Mouse (Mus musculus): ENCODE results near the gene Gm21992. TPM values are rescaled to one million over a fixed set of nuclear protein-coding genes. Genes with fewer than 3 reads are reported as not detected.

Gene Gm21992
- 3.8 and 4.1 TPM in 2 replicates for polyA plus RNA-seq (2012; ENCODE audit: low replicate concordance)

DNA sequence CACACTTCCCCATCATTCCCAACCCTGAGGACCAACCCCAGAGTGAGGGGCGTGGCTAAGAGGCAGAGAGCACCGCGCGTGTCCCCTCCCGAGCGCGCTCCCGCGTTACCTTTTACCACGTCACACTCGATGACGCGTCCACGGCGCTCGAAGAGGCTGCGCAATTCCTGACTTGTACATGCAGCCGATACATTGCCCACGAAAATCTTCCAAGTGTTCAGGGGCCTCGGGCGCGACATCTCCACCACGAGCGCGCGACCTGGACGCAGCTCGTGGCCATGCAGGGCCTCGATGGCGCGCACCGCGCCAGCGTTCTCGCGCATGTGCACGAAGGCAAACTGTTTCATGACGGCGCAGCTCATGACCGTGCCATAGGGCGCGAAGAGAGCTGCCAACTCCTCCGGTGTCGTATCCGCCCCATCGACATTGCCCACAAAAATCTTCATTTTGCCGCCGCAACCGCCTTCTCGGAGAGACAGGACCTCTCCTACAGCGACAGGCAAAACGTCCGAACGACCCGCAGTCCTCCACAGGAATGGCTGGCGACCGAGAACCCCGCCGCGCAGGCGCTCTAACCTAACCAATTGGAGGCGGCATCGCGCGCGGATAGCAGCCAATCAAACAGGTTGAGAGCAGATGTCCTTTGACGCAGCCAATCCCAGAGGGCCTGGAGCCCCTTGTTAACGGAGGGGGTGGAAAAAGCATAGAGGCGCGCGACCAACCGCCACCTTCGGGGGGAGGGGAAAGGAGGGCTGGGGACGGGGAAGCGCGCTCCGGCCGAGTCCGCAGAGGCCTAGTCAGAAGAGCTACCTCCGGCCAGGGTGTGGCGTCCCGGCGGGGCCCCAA lies at the start of gene Gm21992, which contains the start of gene Rbm14:
Gene Gm21992 (minus strand): TSS at position 550 of the 846 bp plus-strand sequence.
Gene Rbm14 (minus strand): TSS at position 572 of the 846 bp plus-strand sequence.

DNA sequence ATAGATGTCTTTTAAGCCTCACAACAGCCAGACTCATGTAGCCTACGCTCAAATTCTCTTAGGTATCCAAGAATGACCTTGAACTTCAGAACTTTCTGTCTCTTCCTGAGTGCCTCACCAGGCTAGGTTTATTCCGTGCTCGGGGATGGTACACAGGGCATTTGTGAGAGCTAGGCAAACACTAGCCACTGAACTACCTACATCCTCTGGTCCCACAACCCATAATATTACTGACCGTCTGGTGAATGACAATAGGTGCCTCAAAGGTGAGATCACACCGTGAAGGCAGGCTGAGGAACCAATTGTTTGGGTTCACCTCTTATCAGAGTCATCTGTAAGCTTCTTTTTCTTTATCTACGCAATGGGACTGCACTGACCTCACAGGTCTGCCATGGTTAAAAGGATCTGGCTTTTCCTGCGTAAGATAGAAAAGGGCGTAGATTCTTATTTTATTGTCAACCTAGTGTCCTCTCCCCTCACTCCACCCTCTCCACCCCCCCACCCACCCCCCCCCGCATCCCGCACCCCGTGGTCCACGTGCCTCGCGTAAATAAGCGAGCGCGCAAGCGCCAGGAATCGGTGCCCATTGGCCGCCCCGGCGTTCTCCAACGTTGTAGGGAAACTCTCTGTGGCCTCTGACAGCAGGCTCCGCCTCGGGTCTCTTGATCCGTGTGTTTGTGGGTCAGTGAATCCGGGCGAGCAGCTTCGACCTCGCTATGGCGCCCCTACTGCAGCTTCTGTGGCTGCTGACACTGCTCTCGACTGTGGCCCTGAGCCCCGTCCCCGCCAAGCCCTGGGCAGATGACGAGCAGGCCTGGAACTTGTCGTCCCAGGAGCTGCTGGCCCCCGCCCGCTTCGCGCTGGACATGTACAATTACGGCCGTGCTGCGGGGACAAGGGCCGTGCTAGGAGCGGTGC lies 43.4 kb upstream of the Gm21992 start, which contains the start of gene Ctsf:
Gene Ctsf (plus strand): TSS at position 579 of the 918 bp plus-strand sequence.

DNA sequence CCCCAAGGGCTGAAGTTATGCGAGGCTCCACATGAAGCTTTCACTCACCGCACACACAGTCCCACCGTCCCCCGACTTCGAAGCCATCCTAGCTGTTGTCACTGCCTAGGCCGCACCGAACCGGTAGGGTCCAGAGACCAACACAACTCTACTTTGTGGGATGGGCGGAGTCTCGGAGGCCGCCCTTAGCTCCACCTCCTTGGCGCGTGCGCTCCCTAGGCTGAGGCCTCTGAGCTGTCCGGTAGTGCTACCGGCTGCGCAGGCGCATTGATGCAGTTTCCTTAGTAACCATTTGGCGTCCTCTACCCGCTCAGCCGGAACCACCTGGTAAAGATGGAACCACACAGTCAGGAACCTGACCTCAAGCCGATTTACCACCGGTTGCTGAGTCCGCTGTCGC lies 27.7 kb upstream of the Gm21992 start, which contains the start of the genes Ccs and Ccdc87:
Gene Ccs (minus strand): TSS at position 184 of the 400 bp plus-strand sequence.
Gene Ccdc87 (plus strand): TSS at position 218 of the 400 bp plus-strand sequence.

DNA sequence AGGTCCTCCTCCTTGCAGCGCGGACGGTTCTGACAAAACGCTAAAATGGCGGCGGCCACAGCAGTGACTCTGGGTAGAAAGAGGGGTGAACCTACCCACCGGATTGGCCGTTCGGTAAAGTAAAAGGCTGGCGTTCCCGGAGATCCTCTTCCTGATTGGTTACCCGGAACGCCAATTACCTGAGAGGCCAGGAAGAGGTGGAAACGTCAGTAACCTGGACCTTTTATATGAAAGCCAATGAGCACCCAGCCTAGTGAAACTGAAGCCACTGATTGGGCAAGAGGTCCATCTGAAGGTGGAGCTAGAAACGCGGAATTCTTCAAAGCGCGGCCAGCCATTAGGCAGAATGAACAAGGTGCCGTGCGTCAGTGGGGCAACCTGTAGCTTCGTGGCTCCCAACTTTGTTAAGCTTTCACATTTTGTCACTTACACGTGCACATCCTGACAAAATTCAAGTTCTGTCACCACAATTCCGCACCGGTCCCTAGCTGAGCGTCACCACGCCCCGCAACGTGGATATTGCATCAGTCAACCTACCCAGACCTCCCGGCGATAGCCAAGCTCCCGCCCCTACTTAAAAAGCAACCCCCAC lies 17.5 kb downstream of the Gm21992 start, which contains the start of gene Rbm4:
Gene Rbm4 (minus strand): TSS at position 71 of the 592 bp plus-strand sequence.

DNA sequence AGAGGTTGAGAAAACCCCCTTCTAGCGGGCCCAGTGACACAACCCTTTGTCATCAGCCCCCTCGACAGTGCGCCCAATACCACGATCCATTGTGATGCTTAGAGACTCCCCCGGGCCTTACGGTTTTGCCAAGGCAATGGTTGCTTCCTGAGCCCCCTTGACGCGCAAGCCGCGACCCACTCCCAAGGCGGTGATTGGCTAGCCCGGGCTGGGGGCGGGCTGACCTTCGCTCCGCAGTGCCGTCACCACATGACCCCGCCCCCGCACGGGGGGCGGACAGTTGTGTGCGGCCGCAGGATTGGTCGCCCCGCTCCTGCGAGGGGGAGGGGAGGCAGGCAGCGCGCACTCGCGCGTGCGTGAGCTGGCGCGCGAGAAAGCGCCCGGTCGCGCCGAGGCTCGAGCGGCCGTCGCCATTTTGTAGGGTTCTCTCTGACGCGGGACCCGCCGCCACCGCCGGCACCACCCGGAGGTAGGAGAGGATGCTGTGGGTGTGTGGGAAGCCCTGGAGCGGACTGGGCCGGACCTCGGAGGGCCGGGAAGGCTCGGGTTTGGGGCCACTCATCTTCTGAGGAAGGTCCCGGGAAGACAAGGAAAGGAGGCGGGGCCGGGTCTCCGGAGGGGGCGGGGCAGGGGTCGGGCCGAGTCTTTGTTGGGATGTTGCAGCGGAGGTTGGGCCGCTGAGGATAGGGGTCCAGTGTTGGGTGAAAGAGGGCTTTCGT lies 55.1 kb downstream of the Gm21992 start, which contains the start of gene Rbm4b:
Gene Rbm4b (plus strand): TSS at position 305 of the 719 bp plus-strand sequence.

DNA sequence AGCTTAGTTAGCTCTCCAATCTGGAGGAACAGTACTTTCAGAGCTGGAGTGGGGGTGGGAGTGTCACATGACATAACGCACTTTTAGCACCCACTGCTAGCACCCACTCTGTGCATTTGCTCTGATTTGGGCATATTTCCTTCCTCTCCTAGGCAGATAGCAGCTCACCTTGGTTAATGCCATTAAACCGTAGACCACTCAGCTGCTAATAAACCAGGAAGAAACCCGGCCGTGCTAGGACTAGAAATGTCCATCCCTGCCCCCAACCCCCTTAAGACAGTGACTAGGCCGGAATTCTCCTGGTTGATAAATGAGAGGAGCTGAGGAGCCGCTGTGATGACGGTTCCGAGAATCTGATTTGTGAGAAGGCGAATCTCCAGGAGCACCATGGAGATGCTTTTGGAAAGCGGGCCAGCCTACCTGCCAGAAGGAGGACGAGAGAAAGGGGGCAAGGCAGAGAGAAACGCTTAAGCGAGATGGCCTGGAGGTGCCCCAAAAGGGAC lies 100.3 kb downstream of the Gm21992 start, which contains the start of gene Sptbn2:
Gene Sptbn2 (plus strand): TSS at position 70 of the 503 bp plus-strand sequence.

DNA sequence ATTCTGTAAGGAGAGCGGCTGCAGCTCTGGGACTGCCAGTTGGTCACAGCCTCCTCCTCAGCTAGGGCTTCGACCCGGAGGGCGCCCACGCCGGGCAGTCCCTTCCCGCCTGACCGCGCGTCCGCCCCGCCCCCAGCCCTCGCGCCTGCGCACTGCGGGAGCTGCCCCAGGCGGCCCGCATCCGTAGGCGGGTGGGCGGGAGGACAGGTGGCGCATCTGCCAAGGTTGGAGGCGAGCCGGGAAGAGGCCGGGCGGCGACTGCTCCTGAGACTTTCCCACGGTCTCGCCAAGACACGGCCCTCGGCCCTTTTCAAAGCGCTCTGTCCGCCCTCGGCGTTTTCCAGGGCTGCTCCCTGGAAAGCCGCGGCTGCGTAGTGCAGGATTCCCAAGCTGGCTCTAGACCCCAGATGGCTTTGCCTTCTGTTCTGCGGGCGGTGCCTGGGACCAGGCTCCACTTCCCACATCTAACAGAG lies 113.2 kb downstream of the Gm21992 start, which contains the start of gene Gm960:
Gene Gm960 (minus strand): TSS at position 464 of the 473 bp plus-strand sequence.

Other genes starting within 250 kb of the Gm21992 start
- 0.86 and 0.90 TPM in 2 replicates for gene Lrfn4, start 195.9 kb downstream of the Gm21992 start, polyA plus RNA-seq (2012; ENCODE audit: low replicate concordance)
- gene Rce1, start 186.0 kb downstream of the Gm21992 start, polyA plus RNA-seq (2012; ENCODE audit: low replicate concordance), result 15.3 and 49.3 TPM in 2 replicates
- gene Gm960, start 112.9 kb downstream of the Gm21992 start, polyA plus RNA-seq (2012; ENCODE audit: low replicate concordance), result not detected in 2 replicates
- 0.14 and 0.16 TPM in 2 replicates for gene Sptbn2, start 100.4 kb downstream of the Gm21992 start, polyA plus RNA-seq (2012; ENCODE audit: low replicate concordance)
- 8.5 and 11.5 TPM in 2 replicates for gene Rbm4b, start 55.1 kb downstream of the Gm21992 start, polyA plus RNA-seq (2012; ENCODE audit: low replicate concordance)
- gene Rbm4, start 17.7 kb downstream of the Gm21992 start, polyA plus RNA-seq (2012; ENCODE audit: low replicate concordance), result 6.9 and 16.0 TPM in 2 replicates
- gene Rbm14, start within 50 bp of the Gm21992 start, polyA plus RNA-seq (2012; ENCODE audit: low replicate concordance), result 20.9 and 36.1 TPM in 2 replicates
- 12.7 and 51.8 TPM in 2 replicates for gene Ccs, start 27.7 kb upstream of the Gm21992 start, polyA plus RNA-seq (2012; ENCODE audit: low replicate concordance)
- not detected in 2 replicates for gene Ccdc87, start 27.8 kb upstream of the Gm21992 start, polyA plus RNA-seq (2012; ENCODE audit: low replicate concordance)
- 11.0 and 13.2 TPM in 2 replicates for gene Ctsf, start 43.5 kb upstream of the Gm21992 start, polyA plus RNA-seq (2012; ENCODE audit: low replicate concordance)
- 0.22 and 0.38 TPM in 2 replicates for gene Actn3, start 66.3 kb upstream of the Gm21992 start, polyA plus RNA-seq (2012; ENCODE audit: low replicate concordance)
- gene Zdhhc24, start 67.1 kb upstream of the Gm21992 start, polyA plus RNA-seq (2012; ENCODE audit: low replicate concordance), result 4.0 and 5.5 TPM in 2 replicates
- 2.5 and 3.9 TPM in 2 replicates for gene Bbs1, start 95.0 kb upstream of the Gm21992 start, polyA plus RNA-seq (2012; ENCODE audit: low replicate concordance)
- gene Dpp3, start 116.7 kb upstream of the Gm21992 start, polyA plus RNA-seq (2012; ENCODE audit: low replicate concordance), result 53.2 and 59.1 TPM in 2 replicates
- 0.70 and 1.6 TPM in 2 replicates for gene Peli3, start 131.5 kb upstream of the Gm21992 start, polyA plus RNA-seq (2012; ENCODE audit: low replicate concordance)
- gene Mrpl11, start 150.5 kb upstream of the Gm21992 start, polyA plus RNA-seq (2012; ENCODE audit: low replicate concordance), result 32.1 and 50.4 TPM in 2 replicates
- gene Npas4, start 178.7 kb upstream of the Gm21992 start, polyA plus RNA-seq (2012; ENCODE audit: low replicate concordance), result 0.58 and 2.6 TPM in 2 replicates
- 2.2 and 2.4 TPM in 2 replicates for gene Slc29a2, start 212.2 kb upstream of the Gm21992 start, polyA plus RNA-seq (2012; ENCODE audit: low replicate concordance)
- gene B4gat1, start 227.2 kb upstream of the Gm21992 start, polyA plus RNA-seq (2012; ENCODE audit: low replicate concordance), result 6.8 and 7.5 TPM in 2 replicates
- 0.27 and 1.1 TPM in 2 replicates for gene AC124502.3, start 227.3 kb upstream of the Gm21992 start, polyA plus RNA-seq (2012; ENCODE audit: low replicate concordance)
- 43.8 and 84.2 TPM in 2 replicates for gene Brms1, start 229.7 kb upstream of the Gm21992 start, polyA plus RNA-seq (2012; ENCODE audit: low replicate concordance)
- 2.1 and 4.0 TPM in 2 replicates for gene Rin1, start 238.9 kb upstream of the Gm21992 start, polyA plus RNA-seq (2012; ENCODE audit: low replicate concordance)

All from hematopoietic multipotent progenitor cell, adult 10-12 weeks (in vitro differentiated cells).